In the genomic region with DNA sequence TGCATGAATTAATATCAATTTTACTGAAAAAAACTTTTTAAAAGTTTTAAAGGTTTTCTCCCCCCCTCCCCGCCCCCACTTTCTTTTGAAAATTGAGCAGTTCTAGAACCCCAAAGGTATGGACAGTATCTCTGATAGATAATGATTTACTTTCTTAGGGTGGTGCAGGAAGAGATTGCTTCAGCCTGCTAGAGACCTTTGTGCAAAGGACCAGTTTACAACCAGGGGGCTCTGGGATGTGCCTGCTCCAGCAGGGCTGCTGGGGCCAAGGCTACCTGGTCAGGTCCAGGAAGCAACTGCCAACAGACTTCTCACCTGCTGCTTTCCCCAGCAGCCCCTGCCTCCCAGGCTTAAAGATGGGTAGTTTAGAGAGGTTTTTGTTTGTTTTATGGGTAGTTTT, we compare ENCODE assay signal across 10 mouse cellular contexts. TPM values are rescaled to one million over a fixed set of nuclear protein-coding genes. Genes with fewer than 3 reads are reported as not detected.
DNase-seq lines count a peak whose midpoint lies in the region; ATAC-seq and TF ChIP-seq lines count a peak whose summit lies in the region.
"Had no signal": no experiment of that assay in that cellular context is flagged by ENCODE, and none has a peak within 500 bp of the region (broad histone marks: within the 10 kb centered on the region; RNA-seq: fewer than 3 reads in every experiment).

No protein-coding gene starts in this region.

- peaks cover 36% of the 10 kb centered on the region for H3K27me3 ChIP-seq in kidney, embryonic 15.5 days
- H3K27me3 ChIP-seq in embryonic facial prominence, embryonic 15.5 days, result peaks cover 12% of the 10 kb centered on the region; the same call in 1 of the 2 replicates
- peaks cover 5% of the 10 kb centered on the region; the same call in 1 of the 2 replicates for H3K27me3 ChIP-seq in intestine, embryonic 15.5 days (replicated peaks)
- peaks cover 14% of the 10 kb centered on the region; the same call in 1 of the 2 replicates for H3K27me3 ChIP-seq in neural tube, embryonic 15.5 days (replicated peaks)
- no peaks in the 10 kb centered on the region for H3K27me3 ChIP-seq in cerebellum, adult 2 months (ENCODE audit: control insufficient read depth, insufficient read depth, low read length)

- no peaks in the 10 kb centered on the region for H3K9me3 ChIP-seq in kidney, embryonic 15.5 days (replicated peaks)
- H3K9me3 ChIP-seq in embryonic facial prominence, embryonic 15.5 days (replicated peaks), result no peaks in the 10 kb centered on the region
- H3K9me3 ChIP-seq in intestine, embryonic 15.5 days, result no peaks in the 10 kb centered on the region
- H3K9me3 ChIP-seq in neural tube, embryonic 15.5 days (replicated peaks), result no peaks in the 10 kb centered on the region

- no peaks in the 10 kb centered on the region for H3K36me3 ChIP-seq in kidney, embryonic 15.5 days
- H3K36me3 ChIP-seq in embryonic facial prominence, embryonic 15.5 days, result no peaks in the 10 kb centered on the region
- no peaks in the 10 kb centered on the region for H3K36me3 ChIP-seq in intestine, embryonic 15.5 days
- no peaks in the 10 kb centered on the region for H3K36me3 ChIP-seq in neural tube, embryonic 15.5 days

- 59% methylated on average over 1 of the region's 1 CpGs for WGBS in kidney, embryonic 15.5 days
- WGBS in embryonic facial prominence, embryonic 15.5 days, result 65% methylated on average over 1 of the region's 1 CpGs
- 57% methylated on average over 1 of the region's 1 CpGs for WGBS in intestine, embryonic 15.5 days
- WGBS in neural tube, embryonic 15.5 days, result 52% methylated on average over 1 of the region's 1 CpGs
- WGBS in cerebellum, adult 2 months, result 68% methylated on average over 1 of the region's 1 CpGs

- no peak overlapping the region for H3K27ac ChIP-seq in kidney, embryonic 15.5 days
- H3K27ac ChIP-seq in embryonic facial prominence, embryonic 15.5 days (replicated peaks), result no peak overlapping the region
- H3K27ac ChIP-seq in intestine, embryonic 15.5 days, result no peak overlapping the region
- no peak overlapping the region for H3K27ac ChIP-seq in neural tube, embryonic 15.5 days (replicated peaks)
- H3K27ac ChIP-seq in cerebellum, adult 2 months (ENCODE audit: insufficient read depth, low read length), result no peak overlapping the region

- H3K4me2 ChIP-seq in kidney, embryonic 15.5 days, result peak overlapping the region; percentile 59
- H3K4me2 ChIP-seq in embryonic facial prominence, embryonic 15.5 days (replicated peaks), result peak overlapping the region; percentile 50; the same call in 1 of the 2 replicates
- peak overlapping the region; percentile 72 for H3K4me2 ChIP-seq in intestine, embryonic 15.5 days (replicated peaks)
- H3K4me2 ChIP-seq in neural tube, embryonic 15.5 days, result peak overlapping the region; percentile 61; the same call in 1 of the 2 replicates

- no peak overlapping the region for H3K4me3 ChIP-seq in kidney, embryonic 15.5 days (replicated peaks)
- H3K4me3 ChIP-seq in embryonic facial prominence, embryonic 15.5 days (replicated peaks), result peak overlapping the region; percentile 28; the same call in 1 of the 2 replicates
- H3K4me3 ChIP-seq in intestine, embryonic 15.5 days (replicated peaks), result peak overlapping the region; percentile 42
- H3K4me3 ChIP-seq in neural tube, embryonic 15.5 days (replicated peaks), result no peak overlapping the region
- no peak overlapping the region for H3K4me3 ChIP-seq in cerebellum, adult 2 months (replicated peaks; ENCODE audit: insufficient read depth, low read depth, low read length)

- no peak overlapping the region for H3K9ac ChIP-seq in kidney, embryonic 15.5 days
- H3K9ac ChIP-seq in embryonic facial prominence, embryonic 15.5 days, result no peak overlapping the region
- H3K9ac ChIP-seq in intestine, embryonic 15.5 days, result no peak overlapping the region
- H3K9ac ChIP-seq in neural tube, embryonic 15.5 days (replicated peaks), result no peak overlapping the region

- peaks cover 7% of the 10 kb centered on the region; the same call in 1 of the 2 replicates for H3K4me1 ChIP-seq in kidney, embryonic 15.5 days
- H3K4me1 ChIP-seq in embryonic facial prominence, embryonic 15.5 days, result peaks cover 6% of the 10 kb centered on the region; the same call in 1 of the 2 replicates
- 0 out of 2 replicates have a peak, but pooled peaks cover 4% of the 10 kb centered on the region for H3K4me1 ChIP-seq in intestine, embryonic 15.5 days (replicated peaks)
- H3K4me1 ChIP-seq in neural tube, embryonic 15.5 days, result peaks cover 7% of the 10 kb centered on the region
- H3K4me1 ChIP-seq in cerebellum, adult 2 months (ENCODE audit: control insufficient read depth, insufficient read depth, low read length), result no peaks in the 10 kb centered on the region

- no peak for TF ChIP-seq POLR2A in cerebellum, adult 2 months (IDR thresholded peaks at IDR 0.05; ENCODE audit: borderline replicate concordance, insufficient read depth, low read length)

- TF ChIP-seq CTCF in cerebellum, adult 2 months (IDR thresholded peaks at IDR 0.05; ENCODE audit: borderline replicate concordance, insufficient read depth, low read depth, low read length), result no peak

- no peak for DNase-seq in kidney, adult 8-10 months
- no peak for DNase-seq in gastrocnemius, postnatal 4 days (ENCODE audit: low spot score in 2 of 2)
- DNase-seq in cerebellum, adult 2 months, result no peak
- DNase-seq: adrenal gland, postnatal 36 days had no signal

- ATAC-seq in kidney, embryonic 15.5 days (replicated peaks; ENCODE audit: low FRiP score), result no peak
- no peak for ATAC-seq in embryonic facial prominence, embryonic 15.5 days (ENCODE audit: insufficient number of reproducible peaks, low FRiP score, low TSS enrichment, low read depth)
- peak; percentile 92 for ATAC-seq in intestine, embryonic 15.5 days
- ATAC-seq in neural tube, embryonic 15.5 days (ENCODE audit: low FRiP score), result no peak
- ATAC-seq in erythroid progenitor cell, adult 5-6 weeks (replicated peaks; ENCODE audit: low FRiP score, poor library complexity, severe bottlenecking), result no peak

RNA-seq across cellular contexts. Expression of gene Ereg, which starts 0.6 kb away (rescaled TPM):
- polyA plus RNA-seq in kidney, embryonic 15.5 days (2015; fragmentation: Nextera tagmentation; extraction: Ambion mirVana), result 0.05 TPM in 1 of 2 replicates, not detected in the other
- polyA plus RNA-seq in embryonic facial prominence, embryonic 15.5 days (2015; fragmentation: Nextera tagmentation; extraction: Ambion mirVana), result 0.56 and 0.60 TPM in 2 replicates
- polyA plus RNA-seq in intestine, embryonic 15.5 days (2015; fragmentation: Nextera tagmentation; extraction: Ambion mirVana), result 1.2 TPM in 2 replicates
- polyA plus RNA-seq in neural tube, embryonic 15.5 days (2015; fragmentation: Nextera tagmentation; extraction: Ambion mirVana), result 0.20 TPM in 1 of 2 replicates, not detected in the other
- total RNA-seq in gastrocnemius, postnatal 4 days (2021), result under 1 TPM in 1 of 2 experiments, not detected in 1; 0.10 TPM
- polyA plus RNA-seq in cerebellum, adult 2 months (2012; rRNA removed), result not detected in 2 replicates
- total RNA-seq in erythroid progenitor cell, adult 5-6 weeks (2015; ENCODE audit: low replicate concordance), result not detected in 2 replicates
- total RNA-seq in erythroid progenitor cell, adult 5-6 weeks (2017; ENCODE audit: low replicate concordance), result not detected in 2 replicates
- total RNA-seq: adrenal gland, postnatal 36 days had no signal
- polyA plus RNA-seq: limb, embryonic 11.5 days had no signal

RNA-seq across cellular contexts. Expression of gene Epgn, which starts 47.8 kb away (rescaled TPM):
- polyA plus RNA-seq in kidney, embryonic 15.5 days (2015; fragmentation: Nextera tagmentation; extraction: Ambion mirVana), result not detected in 2 replicates
- 0.59 TPM in 2 replicates for polyA plus RNA-seq in embryonic facial prominence, embryonic 15.5 days (2015; fragmentation: Nextera tagmentation; extraction: Ambion mirVana)
- not detected in 2 replicates for polyA plus RNA-seq in intestine, embryonic 15.5 days (2015; fragmentation: Nextera tagmentation; extraction: Ambion mirVana)
- not detected in 2 replicates for polyA plus RNA-seq in neural tube, embryonic 15.5 days (2015; fragmentation: Nextera tagmentation; extraction: Ambion mirVana)
- total RNA-seq in gastrocnemius, postnatal 4 days (2021), result under 1 TPM; 0.56 to 0.73 TPM
- 0.11 TPM in 1 of 2 replicates, not detected in the other for polyA plus RNA-seq in cerebellum, adult 2 months (2012; rRNA removed)
- total RNA-seq in erythroid progenitor cell, adult 5-6 weeks (2015; ENCODE audit: low replicate concordance), result not detected in 2 replicates
- total RNA-seq in erythroid progenitor cell, adult 5-6 weeks (2017; ENCODE audit: low replicate concordance), result not detected in 2 replicates
- total RNA-seq: adrenal gland, postnatal 36 days had no signal

Comparison
In these comparisons a context has a peak if more than half of its experiments do, and no peak if none do; other contexts are left out.
1. H3K4me3 ChIP-seq: peak in embryonic facial prominence, embryonic 15.5 days (single experiment) and intestine, embryonic 15.5 days (single experiment); none in kidney, embryonic 15.5 days (single experiment), neural tube, embryonic 15.5 days (single experiment) and cerebellum, adult 2 months (single experiment).
2. Peak in every context shown above with its lines, with median percentiles within 50 percentile points of each other: H3K4me2 ChIP-seq.